Mouse (Mus musculus) myocyte (in vitro differentiated cells): Measurements from ENCODE around the gene Psmb3. TPM values are rescaled to one million over a fixed set of nuclear protein-coding genes. Genes with fewer than 3 reads are reported as not detected.

Experiments
- H3K27me3 ChIP-seq: one replicate; pipeline ENCODE4 v1.6.1; 2011; ENCODE audit not compliant: control insufficient read depth, insufficient read depth, insufficient read length
- H3K36me3 ChIP-seq: one replicate; pipeline ENCODE4 v1.6.1; 2011; ENCODE audit not compliant: control insufficient read depth, insufficient read depth
- H3K4me2 ChIP-seq: one replicate; pipeline ENCODE4 v1.6.1; 2011; ENCODE audit warnings: low read depth, control low read depth
- H3K4me3 ChIP-seq: one replicate; pipeline ENCODE4 v1.5.1; 2011; ENCODE audit warnings: mild to moderate bottlenecking, control low read depth, moderate library complexity
- H3K79me2 ChIP-seq: one replicate; pipeline ENCODE4 v1.6.1; 2011; ENCODE audit not compliant: control insufficient read depth, insufficient read depth
- H3ac ChIP-seq: one replicate; pipeline ENCODE4 v1.6.1; 2011; ENCODE audit not compliant: control insufficient read depth, insufficient read length
- CEBPB ChIP-seq: IDR thresholded peaks from 2 replicates; pipeline ENCODE4 v1.6.1; 2011; ENCODE audit warnings: mild to moderate bottlenecking, moderate library complexity; ENCODE audit not compliant: poor library complexity, insufficient read depth, severe bottlenecking
- E2F4 ChIP-seq: IDR thresholded peaks from one replicate; pipeline ENCODE4 v1.6.1; 2011; ENCODE audit warnings: mild to moderate bottlenecking, control low read depth, moderate library complexity; ENCODE audit not compliant: insufficient read depth
- MAX ChIP-seq: IDR thresholded peaks from one replicate; pipeline ENCODE4 v1.6.1; 2011; ENCODE audit warnings: low read depth, mild to moderate bottlenecking, control low read depth
- MYOD1 ChIP-seq, 3 experiments: IDR thresholded peaks; one replicate each; pipeline ENCODE4 v1.6.1; 2011; ENCODE audit warnings: control low read depth in 2 of 3, low read depth in 2 of 3, mild to moderate bottlenecking in 2 of 3, moderate library complexity in 1 of 3; ENCODE audit not compliant: insufficient read length in 2 of 3, control insufficient read depth in 1 of 3
- MYOG ChIP-seq, 3 experiments: IDR thresholded peaks; one replicate each; pipeline ENCODE4 v1.6.1; 2011; ENCODE audit warnings: control low read depth in 2 of 3, low read depth in 2 of 3, mild to moderate bottlenecking in 2 of 3; ENCODE audit not compliant: insufficient read length in 2 of 3, control insufficient read depth in 1 of 3, insufficient read depth in 1 of 3
- POLR2A ChIP-seq: IDR thresholded peaks from one replicate; pipeline ENCODE4 v1.6.1; 2011; ENCODE audit warnings: low read depth, mild to moderate bottlenecking, control low read depth, moderate library complexity; ENCODE audit not compliant: insufficient read length
- POLR2AphosphoS2 ChIP-seq: IDR thresholded peaks from one replicate; pipeline ENCODE4 v1.6.1; 2011; ENCODE audit warnings: low read depth, control low read depth; ENCODE audit not compliant: insufficient read length
- REST ChIP-seq: IDR thresholded peaks from one replicate; pipeline ENCODE4 v1.6.1; 2011; ENCODE audit warnings: mild to moderate bottlenecking, control low read depth, moderate library complexity; ENCODE audit not compliant: insufficient read depth, insufficient read length
- SRF ChIP-seq: IDR thresholded peaks from one replicate; pipeline ENCODE4 v1.6.1; 2011; ENCODE audit warnings: low read depth; ENCODE audit not compliant: control insufficient read depth, insufficient read length
- TCF12 ChIP-seq: IDR thresholded peaks from one replicate; pipeline ENCODE4 v1.6.1; 2011; ENCODE audit warnings: mild to moderate bottlenecking, control low read depth; ENCODE audit not compliant: poor library complexity, insufficient read depth, severe bottlenecking
- TCF3 ChIP-seq: IDR thresholded peaks from one replicate; pipeline ENCODE4 v1.6.1; 2011; ENCODE audit warnings: low read depth, control low read depth; ENCODE audit not compliant: insufficient read length
- USF1 ChIP-seq: IDR thresholded peaks from one replicate; pipeline ENCODE4 v1.6.1; 2011; ENCODE audit warnings: low read depth, mild to moderate bottlenecking, control low read depth, moderate library complexity
- polyA plus RNA-seq: library from polyadenylated mRNA; unstranded; fragments of >200 nt; fragmentation: generic; extraction: Trizol; gene quantifications from one replicate; pipeline ENCODE4 v1.2.1, GENCODE M21; 2012; ENCODE audit warnings: missing spikeins

Psmb3 gene
- polyA plus RNA-seq, 1 experiment = 694 TPM

GRCm38 (mm10) chr11:97761638-97762037 is 58.4 kb downstream of the Psmb3 start:
- H3K4me3 ChIP-seq = no peak overlapping the region
- no peaks in the 10 kb centered on the region for H3K27me3 ChIP-seq
- no peak overlapping the region for H3K4me2 ChIP-seq
- TF ChIP-seq MAX (no peak), SRF (no peak), E2F4 (no peak), REST (no peak), POLR2A (no peak), TCF3 (no peak), TCF12 (no peak), MYOD1 (IDR thresholded peaks at IDR 0.05; ENCODE audit: control insufficient read depth in 1 of 3, insufficient read length in 2 of 3, low read depth in 2 of 3) (no peak), MYOG (IDR thresholded peaks at IDR 0.05; ENCODE audit: control insufficient read depth in 1 of 3, insufficient read depth in 1 of 3, insufficient read length in 2 of 3, low read depth in 2 of 3) (no peak), USF1 (no peak), CEBPB (no peak), POLR2AphosphoS2 (no peak)
- peaks cover 35% of the 10 kb centered on the region for H3K36me3 ChIP-seq
- peaks cover 40% of the 10 kb centered on the region for H3K79me2 ChIP-seq
- H3ac ChIP-seq = no peak overlapping the region

Other genes starting within 250 kb of the Psmb3 start
- 1.0 TPM for gene 4933428G20Rik, start 203.1 kb upstream of the Psmb3 start, polyA plus RNA-seq
- not detected for gene Srcin1, start 127.2 kb upstream of the Psmb3 start, polyA plus RNA-seq
- 3.3 TPM for gene Epop, start 73.7 kb upstream of the Psmb3 start, polyA plus RNA-seq
- gene Mllt6, start 40.0 kb upstream of the Psmb3 start, polyA plus RNA-seq = 15.5 TPM
- gene Cisd3, start 17.6 kb upstream of the Psmb3 start, polyA plus RNA-seq = 112 TPM
- 24.3 TPM for gene Pcgf2, start 2.9 kb upstream of the Psmb3 start, polyA plus RNA-seq
- 30.1 TPM for gene Pip4k2b, start 41.3 kb downstream of the Psmb3 start, polyA plus RNA-seq
- gene Cwc25, start 63.2 kb downstream of the Psmb3 start, polyA plus RNA-seq = 8.9 TPM
- 0.07 TPM for gene 1700001P01Rik, start 72.5 kb downstream of the Psmb3 start, polyA plus RNA-seq
- gene Rpl23, start 79.0 kb downstream of the Psmb3 start, polyA plus RNA-seq = 1,321 TPM
- 82.6 TPM for gene Lasp1, start 95.6 kb downstream of the Psmb3 start, polyA plus RNA-seq
- 1.9 TPM for gene B230217C12Rik, start 137.4 kb downstream of the Psmb3 start, polyA plus RNA-seq
- gene Fbxo47, start 180.8 kb downstream of the Psmb3 start, polyA plus RNA-seq = 0.32 TPM